Mouse (Mus musculus) neural tube, embryonic 15.5 days (tissue): ENCODE measurements around the gene Dusp18. TPM values are rescaled to one million over a fixed set of nuclear protein-coding genes. Genes with fewer than 3 reads are reported as not detected.
"Not testable (repeated sequence)": the region's sequence is repeated elsewhere in the genome, so short reads cannot be mapped to it uniquely, and the experiment has no call there.

ENCODE experiments used
- ATAC-seq: fragments of 200-750 bp; cut with Nextera tagmentation; 2 replicates; pipeline ENCODE4 v1.8.0; 2017; ENCODE audit warnings: mild to moderate bottlenecking, moderate TSS enrichment, moderate library complexity; ENCODE audit not compliant: low FRiP score
- H3K27ac ChIP-seq: fragments of 300-500 bp; sonication (generic); replicated peaks from 2 replicates; pipeline ENCODE4 v1.5.1; 2015; ENCODE audit warnings: mild to moderate bottlenecking, inconsistent platforms
- H3K27me3 ChIP-seq: fragments of 300-500 bp; sonication (generic); replicated peaks from 2 replicates; pipeline ENCODE4 v1.6.1; 2015; ENCODE audit warnings: inconsistent platforms
- H3K36me3 ChIP-seq: fragments of 300-500 bp; sonication (generic); 2 replicates; pipeline ENCODE4 v1.6.1; 2015; ENCODE audit warnings: inconsistent platforms
- H3K4me1 ChIP-seq: fragments of 300-500 bp; sonication (generic); 2 replicates; pipeline ENCODE4 v1.6.1; 2015; ENCODE audit warnings: inconsistent platforms
- H3K4me2 ChIP-seq: fragments of 300-500 bp; sonication (generic); 2 replicates; pipeline ENCODE4 v1.6.1; 2015; ENCODE audit warnings: inconsistent platforms, mild to moderate bottlenecking, moderate library complexity
- H3K4me3 ChIP-seq: fragments of 300-500 bp; sonication (generic); replicated peaks from 2 replicates; pipeline ENCODE4 v1.5.1; 2015; ENCODE audit warnings: mild to moderate bottlenecking, inconsistent platforms
- H3K9ac ChIP-seq: fragments of 300-500 bp; sonication (generic); replicated peaks from 2 replicates; pipeline ENCODE4 v1.6.1; 2015; ENCODE audit warnings: mild to moderate bottlenecking, inconsistent platforms
- H3K9me3 ChIP-seq: fragments of 300-500 bp; sonication (generic); replicated peaks from 2 replicates; pipeline ENCODE4 v1.6.1; 2016; ENCODE audit warnings: inconsistent platforms
- WGBS: fragments of 180-500 bp; shearing (Covaris S2); methylation state at CpG from one replicate; pipeline ENCODE4 v1.1.7; 2015; ENCODE audit warnings: mixed read lengths; 5-methylcytosine and 5-hydroxymethylcytosine counted together
- polyA plus RNA-seq: library from polyadenylated mRNA; unstranded; fragments of >200 nt; fragmentation: Nextera tagmentation; extraction: Ambion mirVana; gene quantifications from 2 replicates; pipeline ENCODE4 v1.2.1, GENCODE M21; 2015

The Dusp18 gene
- polyA plus RNA-seq, 1 experiment from 2014 or later: 22.2 TPM

GRCm38 (mm10) chr11:3895458-3895857 lies 418 bp downstream of the Dusp18 start:
- H3K9ac ChIP-seq: peak overlapping the region; percentile 49
- H3K4me1 ChIP-seq: peaks cover 18% of the 10 kb centered on the region
- no peaks in the 10 kb centered on the region for H3K27me3 ChIP-seq
- H3K4me2 ChIP-seq: peak overlapping the region; percentile 70
- ATAC-seq: no peak
- WGBS: 2% methylated on average over 10 of the region's 10 CpGs
- H3K9me3 ChIP-seq: no peaks in the 10 kb centered on the region
- peaks cover 24% of the 10 kb centered on the region for H3K36me3 ChIP-seq
- H3K4me3 ChIP-seq: peak overlapping the region; percentile 48
- H3K27ac ChIP-seq: peak overlapping the region; percentile 71

- Histone ChIP-seq H3K4me3 (no peak overlapping the region), H3K36me3 (peaks cover 24% of the 10 kb centered on the region), H3K27me3 (no peaks in the 10 kb centered on the region), H3K9me3 (no peaks in the 10 kb centered on the region), H3K4me1 (peaks cover 19% of the 10 kb centered on the region), H3K4me2 (0 out of 2 replicates have a peak overlapping the region, but pooled peaks have one; percentile 15), H3K9ac (no peak overlapping the region), H3K27ac (no peak overlapping the region)
- no peak for ATAC-seq
- WGBS: 95% methylated on average over 1 of the region's 1 CpGs
Measured at GRCm38 (mm10) chr11:3895933-3896332, 893 bp downstream of the Dusp18 start.

- Histone ChIP-seq H3K27me3 (no peaks in the 10 kb centered on the region), H3K9ac (no peak overlapping the region), H3K4me1 (peaks cover 16% of the 10 kb centered on the region), H3K4me2 (no peak overlapping the region), H3K27ac (no peak overlapping the region), H3K9me3 (no peaks in the 10 kb centered on the region), H3K36me3 (peaks cover 35% of the 10 kb centered on the region), H3K4me3 (no peak overlapping the region)
- no peak for ATAC-seq
- 91% methylated on average over 6 of the region's 6 CpGs for WGBS
Measured at GRCm38 (mm10) chr11:3900296-3900695, 5.3 kb downstream of the Dusp18 start.

- Histone ChIP-seq H3K9ac (no peak overlapping the region), H3K4me1 (peaks cover 8% of the 10 kb centered on the region; the same call in 1 of the 2 replicates), H3K4me3 (no peak overlapping the region), H3K36me3 (peaks cover 40% of the 10 kb centered on the region), H3K27me3 (no peaks in the 10 kb centered on the region), H3K4me2 (no peak overlapping the region), H3K27ac (no peak overlapping the region), H3K9me3 (no peaks in the 10 kb centered on the region)
- ATAC-seq: no peak
- WGBS: 88% methylated on average over 3 of the region's 3 CpGs
Measured at GRCm38 (mm10) chr11:3902516-3902915, 7.5 kb downstream of the Dusp18 start.

GRCm38 (mm10) chr11:3903046-3903445 lies 8.0 kb downstream of the Dusp18 start:
- peaks cover 11% of the 10 kb centered on the region; the same call in 1 of the 2 replicates for H3K4me1 ChIP-seq
- 77% methylated on average over 5 of the region's 5 CpGs for WGBS
- no peak overlapping the region for H3K4me3 ChIP-seq
- H3K27me3 ChIP-seq: no peaks in the 10 kb centered on the region
- no peak overlapping the region for H3K4me2 ChIP-seq
- H3K9me3 ChIP-seq: no peaks in the 10 kb centered on the region
- H3K27ac ChIP-seq: no peak overlapping the region
- H3K36me3 ChIP-seq: peaks cover 35% of the 10 kb centered on the region
- ATAC-seq: peak; percentile 37; the same call in 1 of the 2 replicates
- no peak overlapping the region for H3K9ac ChIP-seq

- no peak for ATAC-seq
- Histone ChIP-seq H3K27ac (no peak overlapping the region), H3K4me2 (no peak overlapping the region), H3K4me3 (no peak overlapping the region), H3K9ac (no peak overlapping the region), H3K9me3 (no peaks in the 10 kb centered on the region), H3K4me1 (peaks cover 26% of the 10 kb centered on the region), H3K27me3 (no peaks in the 10 kb centered on the region), H3K36me3 (peaks cover 25% of the 10 kb centered on the region; the same call in 1 of the 2 replicates)
- 83% methylated on average over 6 of the region's 6 CpGs for WGBS
Measured at GRCm38 (mm10) chr11:3904673-3905072, 9.6 kb downstream of the Dusp18 start.

- no peak for ATAC-seq
- Histone ChIP-seq H3K9ac (no peak overlapping the region), H3K4me3 (no peak overlapping the region), H3K4me1 (peaks cover 29% of the 10 kb centered on the region), H3K4me2 (no peak overlapping the region), H3K36me3 (peaks cover 25% of the 10 kb centered on the region; the same call in 1 of the 2 replicates), H3K27me3 (no peaks in the 10 kb centered on the region), H3K27ac (no peak overlapping the region), H3K9me3 (no peaks in the 10 kb centered on the region)
- 94% methylated on average over 1 of the region's 1 CpGs for WGBS
Measured at GRCm38 (mm10) chr11:3905446-3905845, 10.4 kb downstream of the Dusp18 start.

- Histone ChIP-seq H3K27ac (no peak overlapping the region), H3K9me3 (no peaks in the 10 kb centered on the region), H3K27me3 (no peaks in the 10 kb centered on the region), H3K4me1 (peaks cover 59% of the 10 kb centered on the region), H3K9ac (no peak overlapping the region), H3K4me3 (no peak overlapping the region), H3K36me3 (peaks cover 21% of the 10 kb centered on the region; the same call in 1 of the 2 replicates), H3K4me2 (peak overlapping the region; percentile 15)
- no peak for ATAC-seq
- WGBS: 86% methylated on average over 4 of the region's 4 CpGs
Measured at GRCm38 (mm10) chr11:3909236-3909635, 14.2 kb downstream of the Dusp18 start.

- H3K9ac ChIP-seq: peak overlapping the region; percentile 30; the same call in 1 of the 2 replicates
- peaks cover 64% of the 10 kb centered on the region for H3K4me1 ChIP-seq
- H3K27me3 ChIP-seq: no peaks in the 10 kb centered on the region
- no peaks in the 10 kb centered on the region for H3K9me3 ChIP-seq
- H3K4me2 ChIP-seq: peak overlapping the region; percentile 96
- H3K4me3 ChIP-seq: peak overlapping the region; percentile 73
- WGBS: 62% methylated on average over 5 of the region's 5 CpGs
- H3K27ac ChIP-seq: no peak overlapping the region
- ATAC-seq: no peak
- peaks cover 14% of the 10 kb centered on the region; the same call in 1 of the 2 replicates for H3K36me3 ChIP-seq
Measured at GRCm38 (mm10) chr11:3910513-3911310, 15.7 kb downstream of the Dusp18 start.

GRCm38 (mm10) chr11:3911440-3911839 lies 16.4 kb downstream of the Dusp18 start:
- Histone ChIP-seq H3K4me1 (peaks cover 64% of the 10 kb centered on the region), H3K9ac (peak overlapping the region; percentile 30; the same call in 1 of the 2 replicates), H3K4me3 (peak overlapping the region; percentile 73), H3K36me3 (peaks cover 11% of the 10 kb centered on the region; the same call in 1 of the 2 replicates), H3K4me2 (peak overlapping the region; percentile 96)
- not testable (repeated sequence) for ATAC-seq, H3K27me3 ChIP-seq, H3K27ac ChIP-seq, H3K9me3 ChIP-seq
- WGBS: 89% methylated on average over 6 of the region's 6 CpGs

- no peaks in the 10 kb centered on the region for H3K27me3 ChIP-seq
- peak overlapping the region; percentile 61 for H3K9ac ChIP-seq
- peak overlapping the region; percentile 73 for H3K4me3 ChIP-seq
- H3K36me3 ChIP-seq: peaks cover 3% of the 10 kb centered on the region; the same call in 1 of the 2 replicates
- peaks cover 64% of the 10 kb centered on the region for H3K4me1 ChIP-seq
- peak overlapping the region; percentile 83 for H3K27ac ChIP-seq
- no peak for ATAC-seq
- WGBS: 12% methylated on average over 19 of the region's 19 CpGs
- H3K4me2 ChIP-seq: peak overlapping the region; percentile 96
- H3K9me3 ChIP-seq: no peaks in the 10 kb centered on the region
Measured at GRCm38 (mm10) chr11:3912100-3912874, 17.2 kb downstream of the Dusp18 start.
